Mouse (Mus musculus): ENCODE results near the gene Tmem107.

GRCm38 (mm10) chr11:69086390-69086789 is 15.8 kb downstream of the Tmem107 start:
- TF ChIP-seq JUND (conservative IDR thresholded peaks at IDR 0.05; ENCODE audit: low read depth, low read length) (no peak), MEF2A (IDR thresholded peaks at IDR 0.05; ENCODE audit: borderline replicate concordance, low read depth, low read length) (no peak), CTCF (conservative IDR thresholded peaks at IDR 0.05 in 1 of 2, IDR thresholded peaks at IDR 0.05 in 1 of 2; ENCODE audit: low read depth in 2 of 2, low read length in 2 of 2) (no peak), CHD2 (IDR thresholded peaks at IDR 0.05; ENCODE audit: low read length) (no peak)
